Mouse (Mus musculus) brown adipose tissue, adult 24 weeks (tissue): ENCODE measurements around the gene Mmp15. TPM values are rescaled to one million over a fixed set of nuclear protein-coding genes. Genes with fewer than 3 reads are reported as not detected.

Experiments
- H3K27ac ChIP-seq: fragments of 200-500 bp; replicated peaks from 2 replicates; pipeline ENCODE4 v1.5.1; 2012; ENCODE audit warnings: low read depth, mild to moderate bottlenecking, low read length
- H3K4me1 ChIP-seq: fragments of 200-500 bp; 2 replicates; pipeline ENCODE4 v1.6.1; 2012; ENCODE audit warnings: low read length, mixed read lengths; ENCODE audit not compliant: control insufficient read depth, insufficient read depth, insufficient read length
- H3K4me3 ChIP-seq: fragments of 200-500 bp; 2 replicates; pipeline ENCODE4 v1.5.1; 2012; ENCODE audit warnings: low read depth, mild to moderate bottlenecking, low read length, moderate library complexity; ENCODE audit not compliant: insufficient read depth
- polyA plus RNA-seq: library from polyadenylated mRNA; stranded (reverse); fragments of >200 nt; gene quantifications from 2 replicates; pipeline ENCODE4 v1.2.4, GENCODE M21; 2012; ENCODE audit not compliant: missing spikeins, insufficient read depth, insufficient read length

The Mmp15 gene
- polyA plus RNA-seq, 1 experiment = 6.1 TPM

GRCm38 (mm10) chr8:95331156-95331719 lies 20.8 kb upstream of the Mmp15 start:
- peaks cover 4% of the 10 kb centered on the region for H3K4me1 ChIP-seq
- H3K27ac ChIP-seq = peak overlapping the region; percentile 82
- H3K4me3 ChIP-seq = peak overlapping the region; percentile 100

- H3K27ac ChIP-seq = peak within 1 kb of the TSS; percentile 86
- H3K4me1 ChIP-seq = no peaks in the 10 kb centered on the region; the same call in 1 of the 2 replicates
- H3K4me3 ChIP-seq = peak within 1 kb of the TSS; percentile 100
Measured at GRCm38 (mm10) chr8:95331720-95332436, 20.2 kb upstream of the Mmp15 start, which contains the start of the genes Zfp319 and Usb1. Gene Zfp319 (minus strand): TSS chr8:95331950. Gene Usb1 (plus strand): TSS chr8:95332284.

GRCm38 (mm10) chr8:95332437-95333199 lies 19.4 kb upstream of the Mmp15 start:
- no peaks in the 10 kb centered on the region; the same call in 1 of the 2 replicates for H3K4me1 ChIP-seq
- H3K4me3 ChIP-seq = peak overlapping the region; percentile 100
- H3K27ac ChIP-seq = peak overlapping the region; percentile 65

DNA sequence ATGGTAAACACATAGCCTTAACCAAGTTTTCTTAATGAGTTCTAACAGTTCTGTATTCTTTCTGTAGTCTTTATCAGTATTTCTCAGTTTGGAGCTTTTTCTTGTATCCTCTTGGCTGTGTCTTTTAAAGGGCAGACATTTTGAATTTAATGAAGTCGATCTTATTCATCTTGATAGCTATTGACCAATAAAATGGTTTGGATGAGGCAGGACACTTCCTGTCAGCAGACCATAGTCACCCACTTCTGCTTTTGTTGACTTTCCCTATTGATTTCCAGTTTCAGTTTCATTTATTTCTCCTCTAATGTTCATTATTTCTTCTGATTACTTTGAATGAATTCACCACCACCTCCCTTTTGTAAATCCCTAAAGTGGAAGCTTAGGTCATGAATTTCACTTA lies 16.4 kb upstream of the Mmp15 start:
- H3K4me3 ChIP-seq = no peak overlapping the region
- no peaks in the 10 kb centered on the region for H3K4me1 ChIP-seq
- H3K27ac ChIP-seq = no peak overlapping the region

DNA sequence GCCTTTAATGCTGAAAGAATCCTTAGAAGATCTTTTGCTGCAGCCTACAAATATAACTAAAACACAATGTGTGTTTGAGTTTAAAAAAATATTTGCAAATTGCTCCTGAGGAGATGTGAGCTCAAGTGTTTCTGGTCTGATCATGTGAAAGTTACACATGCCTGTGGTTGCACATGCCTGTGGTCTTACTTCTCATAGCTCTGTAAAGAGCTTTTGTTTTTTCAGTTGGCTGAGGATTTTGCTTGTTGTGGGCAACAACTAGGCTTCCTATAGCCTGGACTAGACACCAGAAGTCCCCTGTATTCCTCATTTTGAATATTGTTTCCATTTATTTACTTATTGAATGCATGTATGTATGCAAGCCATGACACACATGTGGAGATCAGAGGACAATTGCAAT lies 15.7 kb upstream of the Mmp15 start:
- H3K4me3 ChIP-seq = no peak overlapping the region
- no peak overlapping the region for H3K27ac ChIP-seq
- no peaks in the 10 kb centered on the region for H3K4me1 ChIP-seq

DNA sequence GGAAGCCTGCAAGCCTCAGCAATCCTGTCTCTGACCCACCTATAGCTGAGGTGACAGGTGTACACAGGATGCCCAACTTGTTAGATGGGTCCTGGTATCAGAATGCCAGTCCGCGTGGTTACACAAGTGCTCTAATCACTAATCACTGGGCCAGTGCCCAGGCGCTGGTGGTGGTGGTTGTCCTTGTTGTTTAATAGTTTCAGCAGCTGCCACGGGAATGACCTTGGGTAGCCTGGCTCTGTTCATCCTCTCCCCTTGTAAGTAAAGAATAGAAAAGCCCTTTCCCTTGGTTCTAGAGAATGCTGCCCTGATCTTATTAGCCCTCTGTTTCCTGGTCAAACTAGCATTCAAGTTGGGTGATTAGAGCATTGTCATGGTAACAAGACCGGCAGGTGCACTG lies 10.3 kb upstream of the Mmp15 start:
- Histone ChIP-seq H3K27ac (no peak overlapping the region), H3K4me3 (no peak overlapping the region), H3K4me1 (no peaks in the 10 kb centered on the region)

DNA sequence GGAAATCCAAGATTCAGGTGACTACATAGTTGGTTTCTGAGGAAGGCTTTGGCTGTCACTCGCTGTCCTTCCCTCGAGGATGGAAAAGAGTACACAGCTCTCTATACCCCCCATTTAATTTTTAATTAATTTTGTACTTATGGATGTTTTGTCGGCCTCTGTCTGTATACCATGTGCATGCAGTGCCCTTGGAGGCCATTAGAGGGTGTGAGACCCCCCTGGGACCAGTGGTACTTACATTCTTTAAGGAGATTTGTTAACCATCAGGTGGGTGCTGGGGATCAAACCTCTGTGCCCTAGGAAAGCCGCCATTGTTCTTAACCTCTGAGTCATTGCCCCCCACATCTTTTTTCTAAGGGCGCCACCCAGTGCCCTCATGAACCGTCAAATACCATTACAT lies 7.4 kb upstream of the Mmp15 start:
- peaks cover 8% of the 10 kb centered on the region for H3K4me1 ChIP-seq
- H3K27ac ChIP-seq = no peak overlapping the region
- H3K4me3 ChIP-seq = no peak overlapping the region

DNA sequence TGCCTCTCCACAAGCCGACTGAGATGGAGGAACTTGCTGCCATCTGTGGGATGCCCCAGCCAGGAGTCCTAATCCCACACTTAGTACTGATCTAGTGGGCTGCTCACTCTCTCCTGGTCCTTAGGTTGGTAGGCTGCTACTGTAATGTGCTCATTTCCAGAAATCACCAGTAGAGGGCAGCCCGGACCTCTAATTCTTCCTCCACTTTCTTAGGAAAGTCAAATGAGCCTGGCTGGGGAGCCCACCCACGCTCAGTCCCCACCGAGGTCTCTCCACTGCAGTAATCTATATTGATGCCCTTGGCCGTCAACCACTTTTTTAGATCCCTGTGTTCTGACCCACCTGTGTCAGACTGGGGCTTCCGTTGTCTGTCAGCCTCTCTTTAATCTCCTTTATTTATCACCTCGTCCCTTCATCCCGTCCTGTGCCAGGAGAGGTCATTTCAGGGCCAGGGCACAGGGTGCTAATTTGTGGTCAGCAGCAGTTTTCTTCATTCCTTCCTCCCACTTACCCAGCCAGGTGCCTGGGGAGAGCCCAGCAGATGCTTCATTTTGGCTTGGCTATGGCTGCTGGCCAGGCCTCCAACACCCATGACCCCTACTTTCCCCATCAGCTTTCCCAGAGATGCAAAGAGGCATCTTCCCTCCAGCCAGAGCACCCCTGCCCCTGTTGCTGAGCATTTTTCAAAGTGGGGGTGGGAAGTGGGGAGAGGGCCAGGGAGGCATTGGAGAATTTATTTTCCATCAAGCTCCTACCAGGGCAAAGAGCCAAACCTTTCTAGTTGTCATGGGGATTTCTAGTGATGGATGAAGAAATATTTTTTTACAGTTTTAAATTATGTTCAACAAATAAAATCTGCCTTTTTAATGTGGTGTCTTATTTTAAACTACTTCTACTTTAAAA lies 5.2 kb upstream of the Mmp15 start:
- peaks cover 8% of the 10 kb centered on the region for H3K4me1 ChIP-seq
- H3K27ac ChIP-seq = no peak overlapping the region
- no peak overlapping the region for H3K4me3 ChIP-seq

DNA sequence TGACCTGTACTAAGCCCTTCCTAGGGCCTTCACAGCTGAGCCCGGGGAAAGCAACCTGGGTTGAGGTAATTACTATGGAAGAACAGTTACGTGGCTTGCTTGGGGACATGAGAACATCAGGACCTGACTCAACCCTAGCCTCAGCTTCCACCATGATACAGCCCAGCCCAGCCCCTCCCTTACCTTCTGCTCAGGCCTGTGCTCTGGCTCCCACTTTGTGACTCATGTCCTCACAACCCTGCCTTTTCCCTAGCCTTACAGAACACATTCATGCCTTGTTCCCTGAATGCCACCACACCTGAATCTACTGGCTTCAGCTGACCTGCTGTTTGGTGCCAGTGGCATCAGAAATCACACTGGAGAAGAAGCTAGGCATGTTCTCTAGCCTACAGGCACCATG lies 3.7 kb upstream of the Mmp15 start:
- H3K4me3 ChIP-seq = no peak overlapping the region
- H3K27ac ChIP-seq = no peak overlapping the region
- H3K4me1 ChIP-seq = peaks cover 8% of the 10 kb centered on the region

DNA sequence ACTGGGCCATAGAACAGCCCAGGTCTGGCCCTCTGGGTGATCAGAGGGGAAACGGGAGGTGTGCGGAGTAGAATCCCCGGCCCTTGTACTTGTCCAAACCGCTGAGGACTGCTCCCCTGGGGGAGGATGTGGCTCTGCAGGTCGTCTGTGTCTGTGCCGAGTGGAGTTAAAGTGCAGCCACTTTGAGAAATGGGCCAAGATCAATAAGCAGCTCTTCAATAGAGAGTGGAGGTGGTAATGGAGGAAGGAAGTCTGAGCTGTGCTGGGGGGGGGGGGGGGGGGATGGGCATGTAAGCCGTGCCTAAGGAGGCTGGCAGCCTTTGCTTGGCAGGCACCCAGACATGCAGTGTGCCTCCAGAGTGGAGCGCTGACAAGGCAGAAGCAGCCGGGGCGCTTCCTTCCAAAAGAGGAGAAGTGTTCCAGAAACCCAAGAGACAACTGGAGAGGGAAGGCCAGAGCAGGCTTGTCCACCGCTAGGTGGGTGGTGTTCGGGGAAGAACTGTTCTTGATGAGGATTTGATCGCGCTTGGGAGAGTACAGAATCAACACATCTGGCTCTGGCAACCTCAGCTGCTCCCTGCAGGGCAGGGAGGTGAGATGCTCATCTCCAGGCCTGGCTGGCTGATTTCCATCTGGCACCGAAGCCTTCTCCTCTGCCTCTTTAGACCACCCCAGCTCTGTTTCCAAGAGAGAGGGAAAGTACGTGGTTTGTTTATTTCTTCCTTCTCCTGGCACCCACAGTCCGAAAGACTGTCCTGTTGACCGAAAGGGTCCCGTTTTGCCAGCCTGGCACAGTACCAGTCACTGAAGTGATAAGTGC lies 3.0 kb upstream of the Mmp15 start:
- Histone ChIP-seq H3K27ac (no peak overlapping the region), H3K4me3 (no peak overlapping the region), H3K4me1 (peaks cover 8% of the 10 kb centered on the region)

- H3K4me3 ChIP-seq = peak overlapping the region; percentile 85
- peaks cover 24% of the 10 kb centered on the region for H3K4me1 ChIP-seq
- no peak overlapping the region for H3K27ac ChIP-seq
Measured at GRCm38 (mm10) chr8:95351461-95351860, 607 bp upstream of the Mmp15 start.

- Histone ChIP-seq H3K27ac (peak overlapping the region; percentile 80), H3K4me1 (peaks cover 27% of the 10 kb centered on the region), H3K4me3 (peak overlapping the region; percentile 85)
Measured at GRCm38 (mm10) chr8:95352871-95353866, 1.1 kb downstream of the Mmp15 start.

GRCm38 (mm10) chr8:95354606-95355005 lies 2.5 kb downstream of the Mmp15 start:
- Histone ChIP-seq H3K27ac (0 out of 2 replicates have a peak overlapping the region, but pooled peaks have one; percentile 21), H3K4me3 (peak overlapping the region; percentile 85; the same call in 1 of the 2 replicates), H3K4me1 (peaks cover 27% of the 10 kb centered on the region)
